Mouse (Mus musculus) right cerebral cortex, postnatal 25 days (tissue): ENCODE measurements around the gene Orm2.
"Not testable (repeated sequence)": the region's sequence is repeated elsewhere in the genome, so short reads cannot be mapped to it uniquely, and the experiment has no call there.

ENCODE experiments used
- DNase-seq: peaks from one replicate; pipeline ENCODE4 v3.0.0; 2022

The Orm2 gene

DNA sequence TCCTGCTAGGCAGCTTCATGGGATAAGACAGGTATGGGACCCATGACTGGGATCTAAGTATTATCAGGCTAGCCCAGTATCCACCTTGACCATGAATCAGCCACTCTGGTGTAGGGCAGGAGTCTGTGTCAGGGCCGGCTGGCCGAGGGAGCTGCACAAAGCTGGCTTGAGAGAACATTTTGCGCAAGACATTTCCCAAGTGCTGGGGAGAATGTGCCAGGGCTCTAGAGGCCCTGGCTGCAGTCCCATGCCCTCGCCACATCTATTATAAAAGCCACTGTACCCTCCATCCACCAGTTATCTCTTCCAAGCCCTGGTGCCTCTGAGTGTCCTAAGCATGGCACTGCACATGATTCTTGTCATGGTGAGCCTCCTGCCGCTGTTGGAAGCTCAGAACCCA lies at the start of gene Orm2:
Gene Orm2, plus strand, starts transcription at position 300 of the 400 bp plus-strand sequence.
- no peak for DNase-seq

DNA sequence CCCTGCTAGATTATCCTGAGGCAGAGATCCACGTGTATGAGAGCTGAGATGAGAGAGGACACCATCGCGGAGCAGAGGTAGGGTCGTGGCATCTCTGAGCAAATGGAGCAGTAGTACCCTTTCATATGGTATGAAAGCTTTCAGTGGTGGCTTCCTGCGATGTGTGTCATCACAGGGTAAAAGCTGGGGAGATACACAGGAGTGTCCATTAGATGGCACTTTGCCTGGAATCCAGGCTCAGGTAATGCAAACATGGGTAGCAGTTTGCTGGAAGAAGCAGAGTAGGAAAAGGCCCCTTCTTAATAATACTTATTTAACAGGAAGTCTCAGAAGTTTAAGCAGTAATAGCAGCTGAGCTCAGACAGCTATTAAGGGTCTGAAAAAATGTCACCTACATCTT lies 48.2 kb upstream of the Orm2 start:
- DNase-seq = no peak

DNA sequence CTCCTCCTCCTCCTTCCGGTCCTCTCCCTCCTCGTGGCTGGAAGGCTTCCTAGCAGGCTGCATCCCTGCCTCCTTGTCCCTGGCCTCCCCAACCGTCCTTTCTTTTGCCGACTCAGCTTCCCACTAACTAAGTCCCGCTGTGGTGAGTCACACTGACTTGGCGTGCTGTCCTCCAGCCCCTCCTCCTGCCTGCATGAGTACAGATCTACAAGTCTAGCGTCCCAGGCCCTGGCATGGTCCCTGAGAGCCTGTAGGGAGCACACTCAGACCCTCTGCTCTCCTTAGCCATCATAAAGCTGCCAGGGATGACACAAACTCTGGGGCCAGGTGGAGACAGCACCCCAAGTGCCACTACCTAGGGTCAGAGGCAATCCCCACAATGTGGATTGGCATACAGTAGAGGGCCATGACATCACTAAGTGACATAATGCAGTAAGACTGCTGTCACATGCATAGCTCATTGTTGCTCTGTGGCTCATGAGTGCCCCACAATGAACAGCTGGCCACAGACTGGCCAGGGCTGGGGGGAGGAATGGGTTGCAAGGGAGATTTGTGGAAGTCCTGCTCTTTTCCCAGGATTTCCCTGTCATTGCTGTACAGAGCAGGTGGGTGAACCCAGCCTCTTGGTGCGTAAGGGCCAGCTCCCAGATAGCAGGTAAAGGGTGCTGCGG lies 46.0 kb upstream of the Orm2 start:
- DNase-seq = no peak

DNA sequence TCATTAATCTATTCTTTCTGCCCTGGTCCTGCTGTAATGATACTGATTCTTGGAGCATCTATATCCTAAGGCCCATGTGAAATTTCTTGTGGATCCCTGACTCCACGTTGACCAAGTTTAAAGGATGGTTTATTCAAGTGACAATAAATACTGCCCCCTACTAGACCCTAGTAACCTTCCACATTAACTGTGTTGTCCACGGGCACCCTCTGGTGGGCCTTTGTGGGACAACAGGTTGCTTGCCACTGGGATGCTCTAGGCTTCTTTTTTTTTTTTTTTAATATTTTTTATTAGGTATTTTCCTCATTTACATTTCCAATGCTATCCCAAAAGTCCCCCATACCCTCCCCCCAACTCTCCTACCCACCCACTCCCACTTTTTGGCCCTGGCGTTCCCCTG lies 42.7 kb upstream of the Orm2 start:
- DNase-seq = not testable (repeated sequence)

DNA sequence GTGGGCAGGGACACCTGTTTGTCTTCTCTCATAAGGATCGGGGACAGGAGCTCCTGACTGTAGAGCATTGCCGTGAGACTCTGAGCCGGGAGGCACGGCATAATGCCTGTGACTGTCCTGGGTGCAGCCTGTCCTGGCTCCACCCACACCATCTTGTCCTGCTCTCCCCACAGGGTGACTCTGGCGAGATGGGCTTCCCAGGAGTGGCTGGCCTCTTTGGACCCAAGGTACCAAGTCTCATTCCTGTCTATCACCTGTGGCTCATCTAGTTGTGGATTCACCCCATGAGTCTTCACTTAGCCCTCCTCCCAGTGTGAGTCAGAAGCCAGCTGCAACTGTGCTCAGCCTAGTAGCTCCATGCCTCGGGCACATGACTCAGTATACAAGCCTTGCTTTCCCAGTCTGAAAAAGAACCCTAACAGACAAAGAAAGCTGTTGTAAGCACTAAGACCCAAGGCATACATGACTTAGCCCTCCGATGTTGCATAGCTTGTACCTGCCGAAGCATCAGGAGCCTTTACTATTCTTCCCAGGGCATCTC lies 38.9 kb upstream of the Orm2 start:
- no peak for DNase-seq

DNA sequence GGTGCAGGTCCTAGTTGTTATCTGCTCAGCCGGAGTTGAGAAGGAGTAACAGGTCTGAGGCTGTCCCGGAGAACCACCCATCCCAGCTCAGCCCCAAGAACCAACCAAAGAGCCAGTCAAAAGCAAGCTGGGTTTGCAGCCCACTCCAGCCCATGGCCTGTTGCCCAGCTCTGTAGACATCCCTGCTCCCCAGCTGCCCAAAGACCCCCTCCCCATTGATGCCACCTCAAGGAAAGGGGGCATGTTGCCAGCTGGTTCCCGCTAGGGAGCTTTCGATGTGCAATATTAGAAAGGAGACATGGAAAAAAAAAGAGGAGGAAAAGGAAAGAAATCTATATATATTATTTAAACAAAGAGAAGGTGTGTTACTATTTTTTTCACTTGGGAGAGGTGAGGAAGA lies 28.8 kb upstream of the Orm2 start:
- no peak for DNase-seq

DNA sequence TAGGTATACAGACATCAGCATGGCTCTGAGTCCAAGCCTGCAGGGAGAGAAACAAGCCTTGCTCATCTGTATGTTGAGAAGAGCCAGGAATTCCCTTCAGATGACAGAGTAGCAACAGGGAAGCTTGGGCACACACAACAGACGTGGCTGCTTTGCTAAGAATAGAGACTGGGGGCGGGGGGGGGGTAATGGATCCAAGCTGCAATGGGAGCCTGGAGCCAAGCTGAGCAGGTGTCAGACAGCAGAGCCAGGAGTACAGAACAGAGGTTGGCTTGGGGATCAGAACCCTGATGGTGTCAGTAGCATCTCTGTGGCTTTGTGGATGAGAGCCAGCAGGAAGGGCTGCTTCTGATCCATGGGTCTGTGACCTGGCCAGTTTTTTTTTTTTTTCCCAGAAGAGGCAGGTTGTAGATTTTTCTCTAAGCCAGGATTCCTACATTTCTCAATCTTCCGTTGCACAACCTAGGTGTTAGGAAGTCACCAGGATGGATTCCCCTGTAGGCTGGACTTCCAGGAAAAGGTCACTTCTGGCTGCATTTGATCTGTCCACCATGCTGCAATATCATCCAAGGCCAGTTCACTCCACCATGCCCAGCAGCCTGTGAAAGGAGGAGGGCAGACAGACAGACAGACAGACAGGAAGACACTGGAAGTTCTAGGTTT lies 23.7 kb upstream of the Orm2 start:
- DNase-seq = no peak

DNA sequence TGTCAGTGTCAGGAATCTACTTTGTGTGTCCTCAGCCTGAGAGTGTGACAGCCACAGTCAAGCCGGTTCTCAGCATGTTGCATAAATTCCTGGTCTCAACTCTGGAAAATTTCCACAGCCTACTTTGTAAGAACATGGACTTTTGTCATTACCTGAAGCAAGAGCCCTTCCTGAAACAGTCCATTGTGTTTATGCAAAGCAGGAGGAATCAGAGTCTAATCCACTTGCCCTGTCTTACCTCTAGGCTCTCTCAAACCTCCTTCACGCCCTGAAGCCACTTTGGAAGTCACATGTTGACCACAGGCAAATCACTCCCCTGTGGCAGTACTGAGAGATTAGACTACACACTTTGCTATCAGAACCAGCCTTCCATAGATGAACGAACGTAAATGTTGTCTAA lies 19.8 kb upstream of the Orm2 start:
- no peak for DNase-seq

DNA sequence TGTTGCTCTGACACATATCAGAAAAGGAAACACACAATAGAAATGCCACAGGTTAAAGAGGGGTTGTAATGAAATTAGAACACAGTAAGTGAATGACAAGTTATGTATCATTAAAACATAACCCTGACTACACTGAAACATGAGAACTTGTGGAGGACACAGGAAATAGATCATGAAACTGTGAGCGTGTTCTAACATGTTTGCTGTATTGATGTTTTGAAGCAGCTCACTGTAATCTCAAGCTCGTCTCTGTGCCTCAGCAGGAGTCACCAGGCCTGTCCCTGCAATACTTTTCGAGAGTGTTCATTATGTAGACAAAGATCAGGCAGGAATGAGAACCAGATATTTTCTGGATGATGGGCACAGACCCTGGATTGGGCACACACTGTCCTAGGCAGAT lies 18.6 kb upstream of the Orm2 start:
- no peak for DNase-seq

DNA sequence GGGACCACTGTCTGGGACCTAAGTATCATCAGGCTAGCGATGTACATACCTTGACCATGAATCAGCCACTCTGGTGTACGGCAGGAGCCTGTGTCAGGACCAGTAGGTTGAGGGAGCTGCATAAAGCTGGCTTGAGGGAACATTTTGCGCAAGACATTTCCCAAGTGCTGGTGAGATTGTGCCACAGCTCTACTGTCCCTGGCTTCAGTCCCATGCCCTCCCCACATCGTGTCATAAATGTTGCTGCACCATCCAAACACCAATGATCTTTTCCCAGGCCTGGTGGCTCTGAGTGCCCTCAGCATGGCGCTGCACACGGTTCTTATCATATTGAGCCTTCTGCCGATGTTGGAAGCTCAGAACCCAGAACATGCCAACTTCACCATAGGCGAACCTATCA lies 18.0 kb upstream of the Orm2 start, which contains the start of gene Orm1:
Gene Orm1, plus strand, starts transcription at position 266 of the 400 bp plus-strand sequence.
- no peak for DNase-seq

DNA sequence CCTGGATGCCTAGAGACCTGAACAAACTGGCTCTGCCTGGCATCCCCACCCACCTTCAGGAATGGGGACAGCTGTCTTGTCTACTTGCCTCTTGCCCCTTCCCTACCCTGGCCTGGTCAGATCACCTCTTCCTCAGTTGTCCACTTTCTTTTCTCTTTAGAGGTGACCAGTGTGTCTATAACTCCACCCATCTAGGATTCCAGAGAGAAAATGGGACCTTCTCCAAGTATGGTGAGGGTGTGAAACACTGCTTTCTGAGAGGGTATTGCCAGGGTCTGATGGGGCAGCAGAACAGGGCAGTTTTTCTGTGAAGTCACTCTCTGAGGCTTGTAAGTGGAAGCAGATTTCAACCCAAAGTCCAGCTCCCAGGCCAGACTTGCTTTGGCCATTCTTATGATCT lies 17.0 kb upstream of the Orm2 start:
- no peak for DNase-seq

DNA sequence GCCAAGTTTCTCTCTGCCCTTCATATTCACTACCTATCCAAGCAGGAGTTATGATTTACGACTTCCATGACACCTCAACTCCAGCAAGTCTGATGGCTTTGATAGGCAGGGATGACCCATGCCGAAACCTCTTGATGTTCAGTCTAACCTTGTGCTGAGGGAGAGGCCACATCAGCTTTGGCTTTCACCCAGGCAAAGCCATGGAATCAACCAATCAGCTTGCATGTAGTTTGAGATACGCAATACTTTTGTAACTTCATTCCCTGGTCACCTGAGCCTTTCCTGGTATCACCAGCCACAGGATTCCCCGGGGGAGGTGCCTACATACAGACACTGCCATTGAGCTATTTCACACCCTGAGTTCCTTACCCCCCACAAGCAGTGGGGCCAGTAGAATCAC lies 15.6 kb upstream of the Orm2 start:
- DNase-seq = no peak

DNA sequence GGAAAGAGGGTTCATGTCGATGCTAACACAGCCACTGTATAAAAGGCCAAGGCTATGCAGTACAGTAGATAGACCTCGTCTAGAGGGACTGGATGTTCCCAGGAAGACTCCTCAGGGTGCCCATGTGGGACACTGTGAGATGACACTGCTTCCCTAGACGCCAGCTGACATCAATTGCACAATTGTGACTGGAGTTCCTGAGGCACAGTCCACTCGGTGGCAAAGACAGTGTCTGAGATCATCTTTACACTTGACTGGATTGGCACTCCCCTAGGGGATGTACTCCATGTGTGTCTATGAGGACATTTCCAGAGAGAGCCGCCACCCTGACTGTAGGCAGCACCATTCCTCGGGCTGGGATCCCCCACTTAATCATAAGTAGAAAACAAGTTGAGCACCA lies 13.7 kb upstream of the Orm2 start:
- DNase-seq = no peak

DNA sequence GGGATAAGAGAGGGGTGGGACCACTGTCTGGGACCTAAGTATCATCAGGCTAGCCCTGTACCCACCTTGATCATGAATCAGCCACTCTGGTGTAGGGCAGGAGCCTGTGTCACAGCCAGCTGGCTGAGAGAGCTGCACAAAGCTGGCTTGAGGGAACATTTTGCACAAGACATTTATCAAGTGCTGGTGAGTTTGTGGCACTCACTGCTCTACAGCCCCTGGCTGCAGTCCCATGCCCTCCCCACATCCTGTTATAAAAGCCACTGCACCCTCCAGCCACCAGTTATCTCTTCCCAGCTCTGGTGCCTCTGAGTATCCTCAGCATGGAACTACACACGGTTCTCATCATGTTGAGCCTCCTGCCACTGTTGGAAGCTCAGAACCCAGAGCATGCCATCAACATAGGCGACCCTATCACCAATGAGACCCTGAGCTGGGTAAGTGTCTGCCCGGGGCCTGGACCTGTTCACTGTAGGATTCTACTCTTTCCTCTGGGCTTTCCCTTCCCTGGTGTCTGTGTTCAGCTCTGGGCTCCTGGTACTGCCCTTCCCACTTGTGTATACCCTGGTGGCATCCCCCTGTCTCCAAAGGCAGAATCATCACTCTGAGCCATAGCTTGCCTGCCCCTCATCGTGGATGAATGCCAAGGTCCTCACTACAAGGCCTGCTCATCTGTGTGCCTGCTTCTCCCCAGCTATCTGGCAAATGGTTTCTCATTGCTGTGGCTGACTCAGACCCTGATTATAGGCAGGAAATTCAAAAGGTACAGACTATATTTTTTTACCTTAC lies 6.2 kb upstream of the Orm2 start, which contains the start of gene Orm3:
Gene Orm3, plus strand, starts transcription at position 286 of the 789 bp plus-strand sequence.
- DNase-seq = no peak

DNA sequence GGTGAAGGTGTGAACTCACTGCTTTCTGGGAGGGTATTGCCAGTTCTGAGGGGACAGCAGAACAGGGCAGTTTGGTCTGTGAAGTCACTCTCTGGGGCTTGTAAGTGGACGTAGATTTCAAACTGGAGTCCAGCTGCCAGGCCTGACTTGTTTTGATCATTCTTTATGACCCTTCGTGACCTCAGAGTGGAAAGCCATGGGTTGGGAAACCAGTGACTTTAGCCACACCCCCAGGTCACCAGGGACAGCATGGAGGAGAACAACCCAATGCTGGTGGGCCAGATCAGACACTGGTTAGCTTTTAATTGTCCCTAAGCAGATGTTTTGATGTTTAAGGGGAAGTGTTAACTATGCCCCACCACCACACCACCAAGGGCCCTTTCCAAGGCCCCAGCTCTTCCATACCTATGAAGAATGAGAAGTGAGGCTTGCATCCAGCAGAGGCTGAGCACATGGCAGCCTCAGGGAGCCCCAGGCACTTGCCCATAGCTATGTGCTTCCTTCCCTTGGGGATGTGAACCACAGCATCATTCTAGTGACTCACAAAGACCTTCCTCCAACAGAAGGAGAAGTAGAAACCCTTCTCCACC lies 5.2 kb upstream of the Orm2 start:
- DNase-seq = no peak

DNA sequence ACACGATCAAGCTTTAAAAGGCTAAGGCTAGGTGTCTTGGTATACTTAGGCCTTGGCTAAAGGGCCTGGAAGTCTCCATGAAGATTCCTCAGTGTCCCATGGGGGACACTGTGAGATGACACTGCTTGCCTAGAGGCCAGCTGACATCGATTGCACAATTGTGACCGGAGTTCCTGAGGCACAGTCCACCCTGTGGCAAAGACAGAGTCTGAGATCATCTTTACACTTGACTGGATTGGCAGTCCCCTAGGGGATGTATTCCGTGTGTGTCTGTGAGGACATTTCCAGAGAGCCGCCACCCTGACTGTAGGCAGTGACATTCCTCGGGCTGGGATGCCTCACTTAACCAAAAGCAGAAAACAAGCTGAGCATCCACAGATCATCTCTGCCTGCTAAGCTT lies 2.4 kb upstream of the Orm2 start:
- DNase-seq = no peak

DNA sequence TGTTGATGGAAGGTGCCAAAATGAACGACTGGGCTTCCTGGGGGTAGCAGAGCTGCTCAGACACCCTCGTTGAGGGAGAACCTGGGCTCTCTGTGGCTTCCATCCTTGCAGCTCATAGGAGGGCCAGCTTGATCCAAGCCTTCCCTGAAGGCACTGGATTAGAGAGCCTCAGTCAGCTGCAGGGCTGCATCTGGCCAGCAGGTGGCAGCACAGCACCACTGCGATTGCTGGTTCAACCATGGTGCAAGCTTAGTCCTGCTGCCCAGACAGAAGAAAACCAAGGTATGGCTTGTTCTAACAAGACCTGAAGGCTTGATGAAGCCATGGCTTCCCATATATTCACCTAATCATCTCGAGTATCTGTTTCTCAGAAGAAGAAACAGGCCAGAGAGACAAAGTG lies 6.3 kb downstream of the Orm2 start:
- DNase-seq = peak; percentile 81

DNA sequence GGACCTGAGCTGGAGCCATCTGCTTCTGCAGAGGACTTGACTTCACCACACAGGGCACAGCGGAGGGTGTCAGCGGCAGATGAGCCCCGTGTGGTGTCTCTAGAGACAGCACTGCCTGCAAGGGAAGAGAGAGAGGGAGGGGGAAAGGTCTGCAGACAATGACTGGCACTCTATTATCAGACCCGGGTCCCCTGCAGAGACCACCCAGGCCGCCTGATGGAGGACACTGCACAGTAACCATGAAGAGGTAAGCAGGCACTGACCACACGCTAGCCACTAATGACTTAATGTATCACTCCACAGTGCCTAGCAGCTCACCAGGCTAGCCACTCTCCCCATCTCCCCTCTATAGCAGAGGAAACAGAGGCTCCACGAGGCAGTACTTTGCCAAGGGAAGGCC lies 8.6 kb downstream of the Orm2 start:
- no peak for DNase-seq

DNA sequence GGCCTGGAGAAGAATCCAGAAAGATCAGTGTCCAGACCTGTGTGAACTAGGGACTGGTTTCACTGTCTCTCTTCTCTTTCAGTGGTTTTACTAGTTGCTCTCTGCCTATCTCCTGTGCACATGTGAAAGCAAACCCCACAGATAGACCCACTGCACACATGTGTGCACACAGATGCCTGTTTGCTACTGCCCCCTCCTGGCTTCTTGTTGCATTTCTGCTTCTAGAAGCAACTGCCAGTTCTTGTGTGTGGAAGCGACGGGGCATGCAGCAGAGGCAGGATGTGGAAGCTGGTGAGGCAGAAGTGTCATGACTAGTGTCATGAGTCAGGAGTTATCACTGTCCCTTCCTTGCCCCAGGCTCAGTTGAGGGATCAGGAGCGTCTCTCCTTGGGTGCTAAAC lies 9.6 kb downstream of the Orm2 start:
- no peak for DNase-seq

DNA sequence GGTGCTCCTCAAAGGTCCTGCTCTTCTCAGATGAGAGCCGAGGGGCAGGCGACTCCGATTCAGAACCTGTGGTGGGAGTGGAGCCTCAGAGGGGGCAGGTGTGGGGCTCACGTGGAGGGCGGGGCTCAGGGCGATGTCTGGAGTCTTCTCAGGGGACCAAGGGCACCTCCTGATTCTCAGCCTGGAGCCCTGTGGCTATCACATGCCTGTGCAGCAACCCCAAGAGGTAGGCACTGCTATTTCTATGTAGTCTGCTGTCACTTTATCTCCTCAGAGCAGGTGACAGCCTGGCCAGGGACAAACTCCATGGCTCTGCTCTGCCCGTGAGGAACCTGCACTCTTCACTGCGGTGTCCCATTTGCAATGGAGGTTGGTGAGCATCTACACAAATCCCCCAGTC lies 11.2 kb downstream of the Orm2 start:
- no peak for DNase-seq

DNA sequence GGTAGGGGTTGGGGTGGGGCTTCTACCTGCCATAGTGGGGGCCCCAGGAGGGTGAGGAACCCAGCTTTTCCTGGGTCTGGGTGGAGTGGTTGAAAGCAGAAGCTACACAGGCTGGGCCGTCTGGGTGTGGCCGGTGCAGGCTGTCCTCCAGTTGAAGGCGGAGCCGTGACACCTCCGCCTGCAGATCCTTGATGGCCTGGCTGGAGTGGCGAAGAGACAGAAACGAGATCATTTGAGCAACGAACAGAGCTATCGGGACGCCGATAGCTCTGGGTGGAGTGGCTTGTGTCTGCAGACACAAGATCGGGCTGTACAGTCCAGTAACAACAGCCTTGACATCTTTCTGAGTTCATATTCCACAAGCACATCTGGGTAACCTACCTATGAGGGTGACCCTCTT lies 12.1 kb downstream of the Orm2 start:
- no peak for DNase-seq

DNA sequence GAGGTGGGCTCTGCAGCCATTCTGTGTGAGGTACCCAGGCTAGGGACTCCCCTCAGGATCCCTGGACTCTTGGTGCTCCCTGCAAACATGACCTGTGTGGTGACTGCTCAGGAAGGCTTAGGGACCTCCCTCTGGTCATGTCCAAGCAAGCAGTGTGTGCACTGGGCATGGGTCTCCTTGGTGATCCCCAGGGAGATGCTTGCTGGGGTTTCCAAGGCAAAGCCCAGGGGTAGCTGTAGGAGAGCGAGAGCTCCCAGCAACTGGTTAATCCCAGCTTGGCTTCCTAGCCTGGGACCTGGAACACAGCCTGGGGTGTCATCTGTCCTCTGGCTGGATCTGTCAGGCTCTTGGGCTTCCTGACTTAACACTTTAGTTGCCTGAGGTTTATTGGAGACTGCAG lies 13.1 kb downstream of the Orm2 start:
- DNase-seq = no peak

DNA sequence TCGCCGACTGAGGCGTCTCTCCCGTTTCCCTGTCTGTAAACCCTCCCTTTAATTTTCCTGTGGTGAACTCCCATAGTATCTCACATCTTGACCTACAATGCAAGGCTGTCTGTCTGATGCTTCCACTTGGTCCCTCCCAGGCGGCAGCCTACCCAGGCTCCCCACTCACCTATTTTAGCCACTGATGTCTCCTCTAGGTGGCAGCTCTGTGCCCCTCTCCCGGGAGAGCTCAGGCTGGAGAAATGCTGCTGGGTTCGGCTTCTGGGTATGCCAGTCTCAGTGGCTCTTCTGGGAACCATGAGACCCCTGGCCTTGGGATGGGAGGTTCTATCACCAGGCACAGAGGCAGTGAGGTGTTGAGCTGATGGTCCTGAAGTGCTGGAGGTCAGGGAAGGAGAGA lies 15.2 kb downstream of the Orm2 start:
- no peak for DNase-seq
